Mouse (Mus musculus) neutrophil, adult 5-6 weeks (primary cell): ENCODE results near the gene Lancl2. TPM values are rescaled to one million over a fixed set of nuclear protein-coding genes. Genes with fewer than 3 reads are reported as not detected.

Source experiments
- ATAC-seq: fragments of 151-379, 151-347 bp; 2 replicates; pipeline ENCODE4 v1.8.0; 2017; ENCODE audit warnings: mild to moderate bottlenecking, moderate TSS enrichment; ENCODE audit not compliant: insufficient number of reproducible peaks, poor library complexity, low FRiP score, severe bottlenecking; ENCODE audit errors: extremely low read depth
- total RNA-seq: library from RNA; stranded (forward); fragments of 200-1000 nt; gene quantifications from 2 replicates; pipeline ENCODE4 v1.2.3, GENCODE M21; 2017

Lancl2 gene
- total RNA-seq, 1 experiment from 2014 or later, result 8.3 TPM

GRCm38 (mm10) chr6:57765095-57765878, 62.9 kb downstream of the Lancl2 start:
- ATAC-seq, result peak; percentile 47

- no peak for ATAC-seq
These were observed 63.9 kb downstream of the Lancl2 start for GRCm38 (mm10) chr6:57766287-57766686.

GRCm38 (mm10) chr6:57767112-57767868, 65.0 kb downstream of the Lancl2 start:
- ATAC-seq, result no peak

GRCm38 (mm10) chr6:57768948-57769525, 66.7 kb downstream of the Lancl2 start:
- peak; percentile 69 for ATAC-seq

GRCm38 (mm10) chr6:57770467-57771190, 68.3 kb downstream of the Lancl2 start:
- ATAC-seq, result no peak; the same call in 1 of the 2 replicates

- peak; percentile 33; the same call in 1 of the 2 replicates for ATAC-seq
These were observed 71.5 kb downstream of the Lancl2 start for GRCm38 (mm10) chr6:57773792-57774191.

- no peak for ATAC-seq
These were observed 78.0 kb downstream of the Lancl2 start for GRCm38 (mm10) chr6:57780359-57780758.

- ATAC-seq, result no peak
These were observed 80.3 kb downstream of the Lancl2 start for GRCm38 (mm10) chr6:57782658-57783057.

GRCm38 (mm10) chr6:57784251-57784650, 81.9 kb downstream of the Lancl2 start:
- peak; percentile 55; the same call in 1 of the 2 replicates for ATAC-seq

- ATAC-seq, result no peak
These were observed 85.0 kb downstream of the Lancl2 start for GRCm38 (mm10) chr6:57787376-57787775.

Other genes with a start within 250 kb of the Lancl2 start
- gene Ppm1k, start 167.1 kb upstream of the Lancl2 start, total RNA-seq, result 44.7 and 94.0 TPM in 2 replicates
- gene Herc6, start 121.5 kb upstream of the Lancl2 start, total RNA-seq, result 38.3 and 43.8 TPM in 2 replicates
- gene Pyurf, start 10.5 kb upstream of the Lancl2 start, total RNA-seq, result 9.8 and 10.2 TPM in 2 replicates
- gene Vopp1, start 122.6 kb downstream of the Lancl2 start, total RNA-seq, result 15.6 and 19.4 TPM in 2 replicates
- not detected in 2 replicates for gene Vmn1r21, start 147.8 kb downstream of the Lancl2 start, total RNA-seq
- not detected in 2 replicates for gene Vmn1r22, start 205.5 kb downstream of the Lancl2 start, total RNA-seq
- gene Vmn1r23, start 224.3 kb downstream of the Lancl2 start, total RNA-seq, result not detected in 2 replicates